Mouse (Mus musculus) heart, adult 2 months (tissue): Measurements from ENCODE around the gene Zbtb2.

Experiments
- CTCF ChIP-seq: fragments of 200-600 bp; IDR thresholded peaks from 2 replicates; pipeline ENCODE4 v1.8.1; 2022; ENCODE audit warnings: antibody characterized with exemption, mild to moderate bottlenecking, moderate library complexity
- POLR2A ChIP-seq: fragments of 200-500 bp; IDR thresholded peaks from 2 replicates; pipeline ENCODE4 v1.6.1; 2011; ENCODE audit warnings: mild to moderate bottlenecking, low read depth, low read length, control low read depth; ENCODE audit not compliant: insufficient read depth

DNA sequence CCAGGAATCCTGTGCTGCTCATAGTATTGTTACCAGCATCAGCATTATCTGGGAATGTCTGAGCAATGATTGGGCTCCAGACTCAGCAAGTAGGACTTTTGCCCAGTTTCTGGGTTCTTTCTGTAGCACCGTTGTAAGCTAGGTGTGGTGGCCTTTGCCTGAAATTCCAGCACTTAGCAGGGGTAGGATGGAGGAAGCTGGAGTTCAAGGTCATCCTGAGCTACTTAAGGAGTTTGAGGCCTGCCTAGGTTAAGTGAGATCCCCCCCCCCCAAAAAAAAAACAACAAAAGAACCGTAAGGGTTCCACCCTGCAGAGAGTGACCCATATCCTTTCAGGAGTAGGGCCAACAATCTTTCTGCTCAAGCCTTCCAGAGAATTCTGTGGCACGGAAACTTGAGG is 23.3 kb downstream of the Zbtb2 start:
- TF ChIP-seq POLR2A, result no peak
- no peak for TF ChIP-seq CTCF
